Mouse (Mus musculus) retina, embryonic 14.5 days (tissue): ENCODE measurements around the gene Ppp2r3c.
"Not testable (repeated sequence)": the region's sequence is repeated elsewhere in the genome, so short reads cannot be mapped to it uniquely, and the experiment has no call there.

Experiments
- DNase-seq: peaks from one replicate; pipeline ENCODE4 v3.0.0-alpha.2; 2015; ENCODE audit warnings: low spot score

Gene Ppp2r3c

DNA sequence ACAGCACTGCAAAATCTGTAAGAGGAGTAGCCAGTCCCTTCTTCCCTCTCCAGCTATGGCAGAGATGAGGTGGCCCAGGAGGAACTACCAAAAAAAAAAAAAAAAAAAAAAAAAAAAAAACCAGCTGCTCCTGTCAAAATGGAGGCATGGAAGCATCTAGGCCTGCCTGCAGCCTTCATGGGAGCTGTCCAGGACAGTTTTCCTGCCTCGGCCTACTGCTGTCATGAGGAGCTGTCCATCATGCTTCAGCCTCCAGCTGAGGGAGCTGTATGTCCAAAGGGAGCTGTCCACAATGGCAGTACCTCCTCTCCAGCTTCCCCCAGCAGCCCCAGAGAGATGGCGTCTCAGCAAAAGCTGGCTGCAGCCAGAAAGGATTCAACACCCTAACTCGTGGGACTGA lies 30.6 kb downstream of the Ppp2r3c start:
- no peak for DNase-seq

GRCm38 (mm10) chr12:55263385-55263784 lies 39.4 kb downstream of the Ppp2r3c start:
- DNase-seq, result not testable (repeated sequence)

- not testable (repeated sequence) for DNase-seq
Observed at GRCm38 (mm10) chr12:55261950-55262349, 40.8 kb downstream of the Ppp2r3c start.

GRCm38 (mm10) chr12:55242243-55242642 lies 60.6 kb downstream of the Ppp2r3c start:
- not testable (repeated sequence) for DNase-seq

- DNase-seq, result not testable (repeated sequence)
Observed at GRCm38 (mm10) chr12:55230520-55230861, 72.3 kb downstream of the Ppp2r3c start.

GRCm38 (mm10) chr12:55229626-55230519 lies 72.9 kb downstream of the Ppp2r3c start, which contains the start of gene Srp54c:
TSS of gene Srp54c (plus strand) at chr12:55230168.
- DNase-seq, result not testable (repeated sequence)
